Mouse (Mus musculus) embryonic facial prominence, embryonic 11.5 days (tissue): ENCODE measurements at regions not wholly inside any gene's neighbourhood (a gene's known extent, or its start where the extent isn't known, plus 50 kb on each side); places are given as distances from the start of the nearest gene placed in this dataset.

Experiments
- ATAC-seq: fragments of 200-750 bp; cut with Nextera tagmentation; replicated peaks from 2 replicates; pipeline ENCODE4 v1.8.0; 2017; ENCODE audit warnings: low read depth; ENCODE audit not compliant: insufficient number of reproducible peaks, low FRiP score, low TSS enrichment
- DNase-seq: peaks from one replicate; pipeline ENCODE4 v3.0.0-alpha.2; 2015; ENCODE audit warnings: low spot score
- H3K27ac ChIP-seq: fragments of 300-500 bp; sonication (generic); replicated peaks from 2 replicates; pipeline ENCODE4 v1.5.1; 2014; ENCODE audit warnings: mild to moderate bottlenecking, low read depth, low read length, control low read depth
- H3K27me3 ChIP-seq: fragments of 300-500 bp; sonication (generic); 2 replicates; pipeline ENCODE4 v1.6.1; 2014; ENCODE audit warnings: mild to moderate bottlenecking, low read length, moderate library complexity, mixed read lengths; ENCODE audit not compliant: control insufficient read depth, insufficient read depth
- H3K36me3 ChIP-seq: fragments of 300-500 bp; sonication (generic); replicated peaks from 2 replicates; pipeline ENCODE4 v1.6.1; 2014; ENCODE audit warnings: low read depth, mild to moderate bottlenecking, low read length, moderate library complexity, mixed read lengths; ENCODE audit not compliant: control insufficient read depth, insufficient read depth
- H3K4me1 ChIP-seq: fragments of 300-500 bp; sonication (generic); 2 replicates; pipeline ENCODE4 v1.6.1; 2014; ENCODE audit warnings: low read length, mixed read lengths; ENCODE audit not compliant: control insufficient read depth, insufficient read depth
- H3K4me2 ChIP-seq: fragments of 300-500 bp; sonication (generic); 2 replicates; pipeline ENCODE4 v1.6.1; 2014; ENCODE audit warnings: low read depth, mild to moderate bottlenecking, control low read depth, low read length, moderate library complexity
- H3K4me3 ChIP-seq: fragments of 300-500 bp; sonication (generic); 2 replicates; pipeline ENCODE4 v1.5.1; 2014; ENCODE audit warnings: low read depth, low read length, control low read depth
- H3K9ac ChIP-seq: fragments of 300-500 bp; sonication (generic); replicated peaks from 2 replicates; pipeline ENCODE4 v1.6.1; 2014; ENCODE audit warnings: mild to moderate bottlenecking, control low read depth, low read length
- H3K9me3 ChIP-seq: fragments of 300-500 bp; sonication (generic); replicated peaks from 2 replicates; pipeline ENCODE4 v1.6.1; 2016; ENCODE audit warnings: mild to moderate bottlenecking, low read length, inconsistent platforms, mixed read lengths; ENCODE audit not compliant: control insufficient read depth
- WGBS: fragments of 180-500 bp; shearing (Covaris S2); extraction: QIAGEN DNeasy Blood & Tissue Kit; methylation state at CpG from one replicate; pipeline ENCODE4 v1.1.7; 2014; 5-methylcytosine and 5-hydroxymethylcytosine counted together

- Histone ChIP-seq H3K4me2 (no peak overlapping the region), H3K9me3 (no peaks in the 10 kb centered on the region), H3K9ac (no peak overlapping the region), H3K36me3 (no peaks in the 10 kb centered on the region), H3K27me3 (no peaks in the 10 kb centered on the region), H3K4me1 (no peaks in the 10 kb centered on the region), H3K4me3 (no peak overlapping the region), H3K27ac (no peak overlapping the region)
- no peak for ATAC-seq
- no peak for DNase-seq
- 86% methylated on average over 3 of the region's 3 CpGs for WGBS
Observed at GRCm38 (mm10) chr14:100867790-100868189, 332.3 kb downstream of the Prr30 start.

GRCm38 (mm10) chr14:100864792-100865191 lies 335.3 kb downstream of the Prr30 start:
- no peaks in the 10 kb centered on the region for H3K4me1 ChIP-seq
- no peaks in the 10 kb centered on the region for H3K27me3 ChIP-seq
- ATAC-seq: no peak
- no peak overlapping the region for H3K4me2 ChIP-seq
- H3K9me3 ChIP-seq: no peaks in the 10 kb centered on the region
- H3K9ac ChIP-seq: no peak overlapping the region
- no peak overlapping the region for H3K4me3 ChIP-seq
- H3K27ac ChIP-seq: no peak overlapping the region
- H3K36me3 ChIP-seq: no peaks in the 10 kb centered on the region
- 86% methylated on average over 2 of the region's 2 CpGs for WGBS
- no peak for DNase-seq

DNA sequence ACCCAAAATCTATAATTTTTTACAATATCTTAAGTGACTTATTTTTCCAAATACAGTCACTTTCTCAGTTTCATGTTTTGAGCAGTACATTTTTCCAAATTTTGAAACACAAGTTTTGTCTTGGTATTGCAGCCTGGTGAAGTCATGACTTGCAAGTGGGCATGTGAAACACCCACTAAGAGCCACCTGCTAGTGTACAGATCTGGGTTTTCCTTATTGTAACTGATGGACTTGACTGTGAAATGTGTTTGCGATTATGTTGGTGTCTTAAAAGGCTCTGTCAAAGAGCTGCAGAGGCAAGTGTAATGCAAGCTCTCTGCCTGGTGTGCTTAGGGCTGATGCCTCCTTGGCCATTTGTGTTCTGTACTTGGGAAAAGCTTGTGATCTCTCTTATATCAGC lies 336.0 kb downstream of the Prr30 start:
- Histone ChIP-seq H3K36me3 (no peaks in the 10 kb centered on the region), H3K4me2 (no peak overlapping the region), H3K4me1 (no peaks in the 10 kb centered on the region), H3K4me3 (no peak overlapping the region), H3K27me3 (no peaks in the 10 kb centered on the region), H3K9me3 (no peaks in the 10 kb centered on the region), H3K9ac (no peak overlapping the region), H3K27ac (no peak overlapping the region)
- no peak for DNase-seq
- no peak for ATAC-seq
- WGBS: 77% methylated on average over 1 of the region's 1 CpGs

- Histone ChIP-seq H3K4me2 (no peak overlapping the region), H3K9me3 (no peaks in the 10 kb centered on the region), H3K9ac (no peak overlapping the region), H3K4me3 (no peak overlapping the region), H3K27ac (no peak overlapping the region), H3K4me1 (no peaks in the 10 kb centered on the region), H3K27me3 (no peaks in the 10 kb centered on the region), H3K36me3 (no peaks in the 10 kb centered on the region)
- DNase-seq (no peak), ATAC-seq (no peak)
- WGBS: 82% methylated on average over 3 of the region's 3 CpGs
Observed at GRCm38 (mm10) chr14:100842828-100843227, 357.3 kb downstream of the Prr30 start.
